8 mouse cellular contexts compared by ENCODE assay signal in genomic region chr10:39165632-39166115, GRCm38 (mm10). TPM values are rescaled to one million over a fixed set of nuclear protein-coding genes. Genes with fewer than 3 reads are reported as not detected.
DNase-seq lines count a peak whose midpoint lies in the region; ATAC-seq and TF ChIP-seq lines count a peak whose summit lies in the region.

No protein-coding gene starts in this region.

- no peak overlapping the region for H3K4me3 ChIP-seq in intestine, postnatal 0 days (ENCODE audit: low read depth, low read length)
- peak overlapping the region; percentile 30 for H3K4me3 ChIP-seq in lung, embryonic 16.5 days (ENCODE audit: low read length)
- no peak overlapping the region for H3K4me3 ChIP-seq in thymus, adult 2 months (ENCODE audit: control insufficient read depth, insufficient read depth, low read length)

- TF ChIP-seq POLR2A in thymus, adult 2 months (IDR thresholded peaks at IDR 0.05; ENCODE audit: control insufficient read depth, extremely low read depth, insufficient read depth, low read length, poor library complexity): no peak

- peak overlapping the region; percentile 37; the same call in 1 of the 2 replicates for H3K27ac ChIP-seq in intestine, postnatal 0 days (ENCODE audit: low read depth, low read length)
- peak overlapping the region; percentile 69 for H3K27ac ChIP-seq in lung, embryonic 16.5 days (ENCODE audit: low read length)
- no peak overlapping the region for H3K27ac ChIP-seq in thymus, adult 2 months (ENCODE audit: control insufficient read depth, insufficient read depth, low read length)

- H3K4me1 ChIP-seq in intestine, postnatal 0 days (replicated peaks; ENCODE audit: control insufficient read depth, insufficient read depth, low read length): no peaks in the 10 kb centered on the region
- peaks cover 12% of the 10 kb centered on the region for H3K4me1 ChIP-seq in lung, embryonic 16.5 days (replicated peaks; ENCODE audit: control insufficient read depth, insufficient read depth, low read length)
- peaks cover 6% of the 10 kb centered on the region for H3K4me1 ChIP-seq in thymus, adult 2 months (replicated peaks; ENCODE audit: control insufficient read depth, insufficient read depth, low read length)

- 0 out of 2 replicates have a peak overlapping the region, but pooled peaks have one; percentile 17 for H3K4me2 ChIP-seq in intestine, postnatal 0 days (replicated peaks; ENCODE audit: low read depth)
- H3K4me2 ChIP-seq in lung, embryonic 16.5 days (ENCODE audit: low read depth, low read length): peak overlapping the region; percentile 30

- TF ChIP-seq CTCF in intestine, postnatal 0 days (IDR thresholded peaks at IDR 0.05; ENCODE audit: low read depth): no peak
- TF ChIP-seq CTCF in thymus, adult 2 months (IDR thresholded peaks at IDR 0.05; ENCODE audit: borderline replicate concordance, control insufficient read depth, extremely low read depth, insufficient read depth, low read length, poor library complexity): no peak

- no peak for ATAC-seq in intestine, postnatal 0 days
- ATAC-seq in lung, embryonic 16.5 days (ENCODE audit: low read depth): peak; percentile 55

- no peaks in the 10 kb centered on the region for H3K9me3 ChIP-seq in intestine, postnatal 0 days (ENCODE audit: control insufficient read depth)
- no peaks in the 10 kb centered on the region for H3K9me3 ChIP-seq in lung, embryonic 16.5 days (ENCODE audit: control insufficient read depth, low read length)

- peak; percentile 29 for DNase-seq in adrenal gland, postnatal 14 days
- no peak for DNase-seq in adrenal gland, adult 8-10 months
- DNase-seq in cerebellum, adult 9-10 months: peak; percentile 64
- DNase-seq in frontal cortex, postnatal 36 days (ENCODE audit: low spot score in 2 of 2): peak; percentile 58 to 74
- peak; percentile 61 for DNase-seq in right cerebral cortex, postnatal 14 days
- no peak for DNase-seq in thymus, adult 2 months

- H3K36me3 ChIP-seq in intestine, postnatal 0 days (ENCODE audit: control insufficient read depth, insufficient read depth): no peaks in the 10 kb centered on the region
- H3K36me3 ChIP-seq in lung, embryonic 16.5 days (ENCODE audit: control insufficient read depth, insufficient read depth, low read length): no peaks in the 10 kb centered on the region
- H3K36me3 ChIP-seq in thymus, adult 2 months (ENCODE audit: control insufficient read depth, insufficient read depth, low read length): no peaks in the 10 kb centered on the region

- WGBS in intestine, postnatal 0 days: 30% methylated on average over 11 of the region's 11 CpGs
- WGBS in lung, embryonic 16.5 days: 19% methylated on average over 11 of the region's 11 CpGs
- 37% methylated on average over 11 of the region's 11 CpGs for WGBS in thymus, adult 2 months

- H3K9ac ChIP-seq in intestine, postnatal 0 days (ENCODE audit: low read depth, low read length): no peak overlapping the region
- peak overlapping the region; percentile 45; the same call in 1 of the 2 replicates for H3K9ac ChIP-seq in lung, embryonic 16.5 days (ENCODE audit: low read length)

- no peaks in the 10 kb centered on the region for H3K27me3 ChIP-seq in intestine, postnatal 0 days (replicated peaks; ENCODE audit: control insufficient read depth, insufficient read depth, low read length)
- no peaks in the 10 kb centered on the region; the same call in 1 of the 2 replicates for H3K27me3 ChIP-seq in lung, embryonic 16.5 days (ENCODE audit: control insufficient read depth, insufficient read depth, low read depth, low read length)
- no peaks in the 10 kb centered on the region for H3K27me3 ChIP-seq in thymus, adult 2 months (ENCODE audit: control insufficient read depth, insufficient read depth, low read length)

RNA-seq across cellular contexts. Expression of gene Ccn6, which starts 2.1 kb away (rescaled TPM):
- total RNA-seq in adrenal gland, postnatal 14 days (2021): 0.33 and 0.34 TPM in 2 replicates
- under 1 TPM in 3 of 4 experiments, not detected in 1; 0.23 to 0.89 (median 0.62) TPM for total RNA-seq in adrenal gland, adult 8-10 months (2022)
- not detected in 2 replicates for polyA plus RNA-seq in intestine, postnatal 0 days (2015; fragmentation: Nextera tagmentation; extraction: Ambion mirVana)
- polyA plus RNA-seq in lung, embryonic 16.5 days (2015; fragmentation: Nextera tagmentation; extraction: Ambion mirVana): 0.30 and 0.67 TPM in 2 replicates
- polyA plus RNA-seq in thymus, adult 2 months (2012; rRNA removed): not detected in 2 replicates

RNA-seq across cellular contexts. Expression of gene Tube1, which starts 31.9 kb away (rescaled TPM):
- total RNA-seq in adrenal gland, postnatal 14 days (2021): 1.6 and 2.3 TPM in 2 replicates
- 1 to 10 TPM in 3 of 4 experiments, under 1 TPM in 1; 0.84 to 2.6 (median 2.0) TPM for total RNA-seq in adrenal gland, adult 8-10 months (2022)
- polyA plus RNA-seq in intestine, postnatal 0 days (2015; fragmentation: Nextera tagmentation; extraction: Ambion mirVana): 2.1 and 3.0 TPM in 2 replicates
- polyA plus RNA-seq in lung, embryonic 16.5 days (2015; fragmentation: Nextera tagmentation; extraction: Ambion mirVana): 18.4 and 20.6 TPM in 2 replicates
- polyA plus RNA-seq in thymus, adult 2 months (2012; rRNA removed): 113 and 120 TPM in 2 replicates

RNA-seq across cellular contexts. Expression of gene Fam229b, which starts 32.0 kb away (rescaled TPM):
- total RNA-seq in adrenal gland, postnatal 14 days (2021): 3.0 and 4.5 TPM in 2 replicates
- total RNA-seq in adrenal gland, adult 8-10 months (2022): 1 to 10 TPM; 3.3 to 6.4 (median 4.3) TPM
- 2.6 and 3.7 TPM in 2 replicates for polyA plus RNA-seq in intestine, postnatal 0 days (2015; fragmentation: Nextera tagmentation; extraction: Ambion mirVana)
- polyA plus RNA-seq in lung, embryonic 16.5 days (2015; fragmentation: Nextera tagmentation; extraction: Ambion mirVana): 12.3 and 12.5 TPM in 2 replicates
- polyA plus RNA-seq in thymus, adult 2 months (2012; rRNA removed): 0.80 and 1.6 TPM in 2 replicates

Comparison
In these comparisons a context has a peak if more than half of its experiments do, and no peak if none do; other contexts are left out.
1. DNase-seq: peak in adrenal gland, postnatal 14 days (single experiment), cerebellum, adult 9-10 months (single experiment), frontal cortex, postnatal 36 days (2 of 2) and right cerebral cortex, postnatal 14 days (single experiment); none in adrenal gland, adult 8-10 months (single experiment) and thymus, adult 2 months (single experiment).